Mouse (Mus musculus) olfactory bulb, adult 2 months (tissue): Measurements from ENCODE around the gene Gng2.

Experiments
- CTCF ChIP-seq: fragments of 200-500 bp; IDR thresholded peaks from 2 replicates; pipeline ENCODE4 v1.5.1; 2012; ENCODE audit warnings: low read depth, mild to moderate bottlenecking, low read length, moderate library complexity; ENCODE audit not compliant: insufficient read depth
- POLR2A ChIP-seq: fragments of 200-500 bp; IDR thresholded peaks from 2 replicates; pipeline ENCODE4 v1.6.1; 2012; ENCODE audit warnings: mild to moderate bottlenecking, low read depth, low read length, moderate library complexity; ENCODE audit not compliant: insufficient read depth

GRCm38 (mm10) chr14:19940066-19940465, 37.4 kb downstream of the Gng2 start:
- TF ChIP-seq POLR2A (no peak), CTCF (no peak)
